Mouse (Mus musculus) C2C12 (cell line): ENCODE measurements around the gene Wars2. TPM values are rescaled to one million over a fixed set of nuclear protein-coding genes. Genes with fewer than 3 reads are reported as not detected.

ENCODE experiments used
- H3K27me3 ChIP-seq: one replicate; pipeline ENCODE4 v1.6.1; 2011; ENCODE audit not compliant: control insufficient read depth, insufficient read depth, insufficient read length
- H3K36me3 ChIP-seq: one replicate; pipeline ENCODE4 v1.6.1; 2011; ENCODE audit not compliant: control insufficient read depth, insufficient read depth
- H3K4me3 ChIP-seq: one replicate; pipeline ENCODE4 v1.5.1; 2011; ENCODE audit warnings: mild to moderate bottlenecking, control low read depth; ENCODE audit not compliant: poor library complexity, insufficient read depth, severe bottlenecking
- H3K79me2 ChIP-seq: one replicate; pipeline ENCODE4 v1.6.1; 2011; ENCODE audit not compliant: control insufficient read depth, insufficient read depth
- H3K79me3 ChIP-seq: one replicate; pipeline ENCODE4 v1.6.1; 2011; ENCODE audit warnings: low read depth, control low read depth
- H3ac ChIP-seq: one replicate; pipeline ENCODE3; 2011; ENCODE audit warnings: low read depth; ENCODE audit not compliant: control insufficient read depth, insufficient read length
- CEBPB ChIP-seq: IDR thresholded peaks from one replicate; pipeline ENCODE4 v1.6.1; 2011; ENCODE audit warnings: low read depth, mild to moderate bottlenecking, control low read depth, moderate library complexity
- CTCF ChIP-seq: IDR thresholded peaks from one replicate; pipeline ENCODE4 v1.5.1; 2011; ENCODE audit not compliant: control insufficient read depth, insufficient read depth, insufficient read length
- FOSL1 ChIP-seq: IDR thresholded peaks from one replicate; pipeline ENCODE4 v1.8.0; 2011; ENCODE audit warnings: mild to moderate bottlenecking, low read length; ENCODE audit not compliant: poor library complexity, insufficient read depth, severe bottlenecking
- MAX ChIP-seq: IDR thresholded peaks from one replicate; pipeline ENCODE4 v1.6.1; 2011; ENCODE audit warnings: mild to moderate bottlenecking, control low read depth
- MYOD1 ChIP-seq: IDR thresholded peaks from one replicate; pipeline ENCODE4 v1.6.1; 2011; ENCODE audit warnings: low read depth; ENCODE audit not compliant: control insufficient read depth, insufficient read length
- MYOG ChIP-seq: IDR thresholded peaks from one replicate; pipeline ENCODE4 v1.6.1; 2011; ENCODE audit not compliant: control insufficient read depth, insufficient read length; ENCODE audit errors: extremely low read depth
- USF1 ChIP-seq: IDR thresholded peaks from one replicate; pipeline ENCODE4 v1.6.1; 2011; ENCODE audit warnings: low read depth, mild to moderate bottlenecking, control low read depth, moderate library complexity
- polyA plus RNA-seq: library from polyadenylated mRNA; unstranded; fragments of >200 nt; fragmentation: generic; extraction: Trizol; gene quantifications from one replicate; pipeline ENCODE4 v1.2.1, GENCODE M21; 2012; ENCODE audit warnings: missing spikeins

Wars2 gene
- polyA plus RNA-seq, 1 experiment = 5.1 TPM

DNA sequence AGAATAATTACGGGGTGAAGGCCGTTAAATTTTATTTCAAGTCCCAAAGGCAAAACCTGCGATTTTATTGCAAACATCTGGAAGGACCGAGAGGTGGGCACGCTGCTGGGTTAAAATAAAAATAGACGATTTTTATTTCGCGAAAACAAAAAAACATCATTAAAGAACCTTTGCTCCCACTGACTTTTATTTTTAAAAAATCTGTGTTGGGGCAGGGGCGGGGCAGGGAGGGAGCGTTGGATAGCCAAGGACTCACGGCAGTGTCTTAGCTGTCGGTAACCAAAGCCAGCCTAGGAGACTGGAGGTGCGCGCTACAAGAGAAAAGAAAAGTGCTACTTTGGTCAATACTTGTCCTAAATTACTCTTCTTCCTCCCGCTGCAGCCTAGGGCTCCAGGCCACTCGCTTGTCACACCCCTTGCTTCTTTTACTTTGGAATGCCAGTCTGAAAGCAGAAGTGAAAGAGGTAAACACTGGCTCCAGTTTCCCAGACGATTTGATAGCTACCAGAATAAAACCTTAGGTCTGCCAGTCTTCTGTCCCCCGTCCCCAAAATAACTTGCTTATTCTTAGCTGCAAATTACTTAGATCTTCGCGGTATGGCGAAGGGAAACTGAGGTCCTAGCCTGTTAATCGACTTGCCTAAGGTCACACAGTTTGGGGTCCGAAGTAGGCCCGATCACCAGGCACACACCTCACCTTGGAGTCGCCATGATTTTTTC, 108.1 kb downstream of the Wars2 start:
- Histone ChIP-seq H3K79me2 (peaks cover 2% of the 10 kb centered on the region), H3K79me3 (no peaks in the 10 kb centered on the region), H3K4me3 (no peak overlapping the region), H3K27me3 (no peaks in the 10 kb centered on the region), H3K36me3 (no peaks in the 10 kb centered on the region), H3ac (no peak overlapping the region)
- TF ChIP-seq USF1 = no peak
- TF ChIP-seq CTCF = no peak
- TF ChIP-seq CEBPB = no peak
- no peak for TF ChIP-seq MAX
- TF ChIP-seq MYOD1 = no peak
- TF ChIP-seq MYOG = no peak
- no peak for TF ChIP-seq FOSL1

DNA sequence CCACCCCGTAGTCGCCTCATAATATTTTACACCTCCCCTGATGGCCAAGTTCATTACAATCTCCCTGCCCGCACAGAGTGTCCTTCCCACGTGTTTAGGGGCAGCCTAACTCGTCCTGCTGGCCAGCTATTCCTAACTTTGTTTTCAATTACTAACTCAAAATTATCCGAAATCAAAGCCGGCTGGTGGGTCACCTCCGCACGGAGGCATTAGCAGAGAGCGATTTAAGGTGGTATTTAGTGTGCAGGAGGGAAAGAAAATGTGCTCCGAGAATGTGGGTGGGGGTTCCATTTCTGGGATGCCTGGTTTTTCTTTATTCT, 108.6 kb downstream of the Wars2 start:
- Histone ChIP-seq H3K79me3 (no peaks in the 10 kb centered on the region), H3K36me3 (no peaks in the 10 kb centered on the region), H3K27me3 (no peaks in the 10 kb centered on the region), H3ac (no peak overlapping the region), H3K79me2 (peaks cover 8% of the 10 kb centered on the region), H3K4me3 (no peak overlapping the region)
- TF ChIP-seq MYOD1 (no peak), USF1 (no peak), MAX (no peak), FOSL1 (no peak), CTCF (no peak), MYOG (no peak), CEBPB (no peak)

DNA sequence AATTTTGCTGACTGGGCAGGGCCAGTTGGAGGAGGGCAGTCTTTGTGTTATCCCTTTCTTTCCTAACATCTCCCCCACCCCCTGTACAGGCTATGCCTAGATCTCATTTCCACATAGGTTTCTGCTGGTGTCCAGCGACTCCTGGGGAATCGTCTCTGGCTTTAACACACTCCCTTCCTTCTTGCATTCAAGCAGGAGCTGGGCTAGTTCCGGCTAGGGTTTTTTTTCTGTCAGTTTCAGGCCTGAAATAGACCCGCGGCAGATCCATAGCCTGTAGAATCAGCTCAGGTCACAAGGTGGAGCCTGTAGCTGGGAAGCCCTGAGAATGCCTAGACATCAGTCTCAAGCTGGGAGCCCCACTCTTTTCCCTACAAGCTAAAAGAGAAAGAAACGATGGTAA, 109.0 kb downstream of the Wars2 start:
- Histone ChIP-seq H3K79me2 (peaks cover 12% of the 10 kb centered on the region), H3K27me3 (no peaks in the 10 kb centered on the region), H3ac (no peak overlapping the region), H3K4me3 (no peak overlapping the region), H3K79me3 (no peaks in the 10 kb centered on the region), H3K36me3 (no peaks in the 10 kb centered on the region)
- TF ChIP-seq CEBPB = no peak
- TF ChIP-seq MYOG = no peak
- no peak for TF ChIP-seq CTCF
- TF ChIP-seq MYOD1 = no peak
- no peak for TF ChIP-seq FOSL1
- TF ChIP-seq MAX = no peak
- no peak for TF ChIP-seq USF1

DNA sequence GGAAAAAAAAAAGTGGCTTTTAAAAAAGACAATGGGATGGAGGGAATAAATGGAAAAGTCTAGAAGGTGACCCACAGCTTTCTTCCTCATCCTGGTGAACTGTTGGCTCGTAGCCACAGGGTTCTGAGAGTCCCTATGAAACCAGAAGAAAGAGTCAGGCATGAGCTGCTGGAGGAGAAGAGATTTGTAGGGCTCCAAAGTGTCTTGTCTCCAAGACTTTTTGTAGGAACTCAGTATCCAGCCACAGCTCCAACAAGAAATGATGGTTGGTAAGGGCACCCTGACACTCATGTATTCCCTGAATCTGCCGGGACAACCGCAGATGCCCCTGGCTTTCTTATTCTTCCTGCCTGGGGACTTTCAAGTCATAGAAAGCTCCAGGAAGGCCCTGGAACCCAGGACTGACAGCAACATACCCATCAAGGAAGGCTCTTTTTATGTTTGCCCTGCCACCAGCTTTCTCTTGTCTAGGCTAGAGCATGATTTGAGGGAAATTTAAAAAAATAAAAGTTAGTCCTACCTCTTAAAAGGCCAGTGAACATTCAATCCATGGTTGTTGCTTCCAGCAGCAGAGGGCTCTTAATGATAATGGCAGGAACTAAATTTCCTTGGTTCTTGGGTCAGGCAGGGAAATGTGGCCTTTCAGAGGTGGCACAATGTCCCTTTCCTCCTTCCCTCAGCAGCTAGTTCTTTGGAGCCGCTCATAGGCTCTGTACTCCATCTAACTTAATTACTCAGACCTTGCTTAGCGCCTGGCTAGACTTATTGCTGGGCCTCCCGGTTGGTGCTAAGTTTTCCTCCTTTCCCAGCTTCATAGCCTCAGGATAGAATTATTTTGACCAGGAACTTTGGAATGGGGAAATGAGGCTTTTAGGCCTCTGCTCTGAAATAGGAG, 110.7 kb downstream of the Wars2 start:
- no peak overlapping the region for H3K4me3 ChIP-seq
- TF ChIP-seq CEBPB = no peak
- TF ChIP-seq MAX = no peak
- TF ChIP-seq CTCF = no peak
- TF ChIP-seq FOSL1 = no peak
- no peak for TF ChIP-seq USF1
- TF ChIP-seq MYOG = no peak
- TF ChIP-seq MYOD1 = no peak

DNA sequence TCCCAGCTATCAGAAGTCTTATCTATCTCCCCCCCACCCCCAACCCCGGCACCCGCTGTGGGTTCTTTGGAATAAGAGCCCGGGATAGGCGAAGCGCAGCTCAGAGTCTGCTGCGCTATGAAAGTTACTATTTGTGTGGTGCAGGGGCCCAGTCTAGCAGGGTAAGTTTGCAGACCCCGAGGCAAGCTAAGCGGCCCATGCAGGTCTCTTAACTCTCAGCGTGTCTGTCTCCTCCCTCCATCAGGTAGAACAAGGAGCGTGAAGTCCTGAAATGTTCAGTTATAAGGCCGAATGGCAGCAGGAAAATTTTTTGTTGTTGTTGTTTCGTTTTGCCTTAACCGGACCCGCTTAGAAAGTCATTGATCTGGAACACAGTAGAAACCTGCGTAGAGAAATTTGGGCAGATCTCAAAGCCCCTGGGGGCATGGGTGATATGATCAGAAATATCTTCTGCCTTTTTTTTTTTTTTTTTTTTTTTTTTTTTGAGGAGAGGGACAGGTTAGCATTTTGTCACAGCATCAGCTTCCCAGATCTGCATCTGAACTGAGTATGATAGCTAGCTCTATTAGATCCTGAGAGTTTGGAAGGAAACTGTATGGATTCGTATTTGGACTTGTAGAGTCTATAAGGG, 111.7 kb downstream of the Wars2 start:
- Histone ChIP-seq H3K36me3 (no peaks in the 10 kb centered on the region), H3K79me2 (peaks cover 38% of the 10 kb centered on the region), H3K27me3 (no peaks in the 10 kb centered on the region), H3ac (no peak overlapping the region), H3K4me3 (no peak overlapping the region), H3K79me3 (peaks cover 6% of the 10 kb centered on the region)
- TF ChIP-seq MAX = no peak
- TF ChIP-seq MYOD1 = no peak

More for the DNA sequence above, 110.7 kb downstream of the Wars2 start:
- peaks cover 27% of the 10 kb centered on the region for H3K79me2 ChIP-seq
- no peak overlapping the region for H3ac ChIP-seq
- H3K79me3 ChIP-seq = peaks cover 6% of the 10 kb centered on the region
- no peaks in the 10 kb centered on the region for H3K27me3 ChIP-seq
- no peaks in the 10 kb centered on the region for H3K36me3 ChIP-seq
